Mouse (Mus musculus): ENCODE measurements around the gene Ksr1. TPM values are rescaled to one million over a fixed set of nuclear protein-coding genes. Genes with fewer than 3 reads are reported as not detected.
"Not testable (repeated sequence)": the region's sequence is repeated elsewhere in the genome, so short reads cannot be mapped to it uniquely, and the experiment has no call there.

Ksr1 gene
- total RNA-seq, 2 experiments from 2014 or later, result 213 to 230 TPM

GRCm38 (mm10) chr11:79017161-79017606 is 129.0 kb downstream of the Ksr1 start:
- no peak for DNase-seq (ENCODE audit: low spot score in 2 of 2)

GRCm38 (mm10) chr11:79016236-79016635 is 130.0 kb downstream of the Ksr1 start:
- no peak for DNase-seq (ENCODE audit: low spot score in 2 of 2)

GRCm38 (mm10) chr11:79015660-79016215 is 130.5 kb downstream of the Ksr1 start:
- no peak for DNase-seq (ENCODE audit: low spot score in 2 of 2)

GRCm38 (mm10) chr11:79014602-79015325 is 131.4 kb downstream of the Ksr1 start:
- DNase-seq (ENCODE audit: low spot score in 2 of 2), result no peak

- no peak for DNase-seq (ENCODE audit: low spot score in 2 of 2)
These were observed 132.4 kb downstream of the Ksr1 start for GRCm38 (mm10) chr11:79013806-79014205.

GRCm38 (mm10) chr11:79013056-79013455 is 133.2 kb downstream of the Ksr1 start:
- DNase-seq (ENCODE audit: low spot score in 2 of 2), result no peak

GRCm38 (mm10) chr11:79012529-79012928 is 133.7 kb downstream of the Ksr1 start:
- DNase-seq (ENCODE audit: low spot score in 2 of 2), result no peak

- no peak for DNase-seq (ENCODE audit: low spot score in 2 of 2)
These were observed 137.3 kb downstream of the Ksr1 start for GRCm38 (mm10) chr11:79008891-79009290.

GRCm38 (mm10) chr11:79008007-79008775 is 138.0 kb downstream of the Ksr1 start:
- no peak for DNase-seq (ENCODE audit: low spot score in 2 of 2)

- DNase-seq (ENCODE audit: low spot score in 2 of 2), result not testable (repeated sequence)
These were observed 138.9 kb downstream of the Ksr1 start for GRCm38 (mm10) chr11:79007356-79007755.

GRCm38 (mm10) chr11:79006417-79006816 is 139.8 kb downstream of the Ksr1 start:
- no peak for DNase-seq (ENCODE audit: low spot score in 2 of 2)

GRCm38 (mm10) chr11:79005578-79006394 is 140.4 kb downstream of the Ksr1 start:
- DNase-seq (ENCODE audit: low spot score in 2 of 2), result no peak

- DNase-seq (ENCODE audit: low spot score in 2 of 2), result no peak
These were observed 142.2 kb downstream of the Ksr1 start for GRCm38 (mm10) chr11:79003769-79004638.

GRCm38 (mm10) chr11:79003053-79003768 is 143.0 kb downstream of the Ksr1 start:
- DNase-seq (ENCODE audit: low spot score in 2 of 2), result no peak

GRCm38 (mm10) chr11:79002551-79002951 is 143.7 kb downstream of the Ksr1 start:
- DNase-seq (ENCODE audit: low spot score in 2 of 2), result no peak

GRCm38 (mm10) chr11:79001871-79002270 is 144.3 kb downstream of the Ksr1 start:
- no peak for DNase-seq (ENCODE audit: low spot score in 2 of 2)

GRCm38 (mm10) chr11:78999118-78999517 is 147.1 kb downstream of the Ksr1 start:
- no peak for DNase-seq (ENCODE audit: low spot score in 2 of 2)

- DNase-seq (ENCODE audit: low spot score in 2 of 2), result not testable (repeated sequence)
These were observed 155.2 kb downstream of the Ksr1 start for GRCm38 (mm10) chr11:78990875-78991543.

- no peak for DNase-seq (ENCODE audit: low spot score in 2 of 2)
These were observed 156.1 kb downstream of the Ksr1 start for GRCm38 (mm10) chr11:78990096-78990495.
